In the genomic region with DNA sequence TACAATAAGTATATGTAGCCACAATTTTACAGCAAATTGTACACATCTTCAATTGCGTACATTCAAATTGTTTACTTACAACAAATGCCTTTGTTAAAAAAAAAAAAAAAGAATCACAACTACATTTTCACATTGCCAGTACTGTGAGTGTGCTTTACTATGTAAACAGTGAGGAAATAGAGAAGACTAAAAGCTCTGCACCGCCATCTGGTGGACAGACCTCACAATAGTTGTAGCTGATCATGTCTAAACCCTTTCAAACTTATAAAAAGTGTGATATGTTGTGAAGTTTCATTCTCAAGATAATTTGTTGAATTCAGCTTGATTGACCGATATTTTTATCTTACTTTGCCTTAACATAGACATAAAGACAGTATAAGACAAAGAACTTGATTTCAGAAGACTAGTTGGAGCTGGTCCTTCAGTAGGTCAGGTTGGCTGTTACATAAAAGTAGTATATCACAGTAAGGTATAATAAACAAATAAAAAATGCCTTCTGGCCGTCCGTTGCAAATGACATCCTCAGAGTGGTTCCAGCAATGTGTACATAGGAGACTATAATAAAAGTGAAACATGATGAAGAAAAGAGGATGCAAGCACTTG, we compare ENCODE assay signal across 9 mouse cellular contexts. TPM values are rescaled to one million over a fixed set of nuclear protein-coding genes. Genes with fewer than 3 reads are reported as not detected.
DNase-seq lines count a peak whose midpoint lies in the region; ATAC-seq and TF ChIP-seq lines count a peak whose summit lies in the region.
"Had no signal": no experiment of that assay in that cellular context is flagged by ENCODE, and none has a peak within 500 bp of the region (broad histone marks: within the 10 kb centered on the region; RNA-seq: fewer than 3 reads in every experiment).

No protein-coding gene starts in this region.

- H3K27ac ChIP-seq in layer of hippocampus, adult 2 months: no peak overlapping the region
- H3K27ac ChIP-seq: limb, embryonic 15.5 days had no signal

- H3K4me3 ChIP-seq in layer of hippocampus, adult 2 months: no peak overlapping the region
- H3K4me3 ChIP-seq: limb, embryonic 15.5 days had no signal

- DNase-seq in cerebellum, adult 8-10 months: peak; percentile 1
- peak; percentile 37 for DNase-seq in MEL-GATA-1-ER (ENCODE audit: extremely low read depth, low read depth)
- DNase-seq in cerebellum, postnatal 4 days (ENCODE audit: low spot score in 2 of 2): peak; percentile 58 to 69
- DNase-seq in gastrocnemius, postnatal 4 days (ENCODE audit: low spot score in 2 of 2): peak; percentile 20 to 24
- DNase-seq in layer of hippocampus, adult 2 months (ENCODE audit: low spot score in 2 of 2): peak; percentile 37 to 71
- peak; percentile 28 for DNase-seq in lung, postnatal 36 days
- peak; percentile 87 for DNase-seq in right cerebral cortex, postnatal 4 days

- TF ChIP-seq CTCF in layer of hippocampus, adult 2 months (conservative IDR thresholded peaks at IDR 0.05): peak; percentile 83

- no peak for ATAC-seq in cerebellum, adult (ENCODE audit: insufficient number of reproducible peaks, low FRiP score, low TSS enrichment)

RNA-seq across cellular contexts. Expression of a gene that starts 21.9 kb away (rescaled TPM):
- not detected for total RNA-seq in gastrocnemius, postnatal 4 days (2021)
- not detected for total RNA-seq in layer of hippocampus, adult 2 months (2021)

RNA-seq across cellular contexts. Expression of a gene that starts 22.2 kb away (rescaled TPM):
- total RNA-seq in gastrocnemius, postnatal 4 days (2021): not detected
- total RNA-seq in layer of hippocampus, adult 2 months (2021): not detected

RNA-seq across cellular contexts. Expression of a gene that starts 36.9 kb away (rescaled TPM):
- not detected for total RNA-seq in gastrocnemius, postnatal 4 days (2021)
- not detected for total RNA-seq in layer of hippocampus, adult 2 months (2021)

Comparison
In these comparisons a context has a peak if more than half of its experiments do, and no peak if none do; other contexts are left out.
1. DNase-seq: peak in every context shown above with its lines; median percentile 87 in right cerebral cortex, postnatal 4 days; 64 in cerebellum, postnatal 4 days; 54 in layer of hippocampus, adult 2 months; 37 in MEL-GATA-1-ER; 28 in lung, postnatal 36 days; 22 in gastrocnemius, postnatal 4 days; 1 in cerebellum, adult 8-10 months.